Mouse (Mus musculus) CH12.LX (cell line): Measurements from ENCODE around the gene Folr2. TPM values are rescaled to one million over a fixed set of nuclear protein-coding genes. Genes with fewer than 3 reads are reported as not detected.

Experiments
- DNase-seq: peaks from one replicate; pipeline ENCODE4 v3.0.0-alpha.2; 2013; ENCODE audit errors: extremely low read depth
- H3K27ac ChIP-seq: 2 replicates; pipeline ENCODE4 v1.5.1; 2012; ENCODE audit warnings: low read depth, mild to moderate bottlenecking, control low read depth, moderate library complexity; ENCODE audit not compliant: insufficient read depth
- H3K27me3 ChIP-seq: replicated peaks from 2 replicates; pipeline ENCODE3; 2012; ENCODE audit warnings: inconsistent platforms
- H3K36me3 ChIP-seq, 2 experiments: replicated peaks in 1 of 2; 2 replicates each; pipeline versions ENCODE3 to v1.6.1; 2012; ENCODE audit warnings: inconsistent platforms in 1 of 2, low read length in 1 of 2, mild to moderate bottlenecking in 1 of 2, mixed read lengths in 1 of 2, moderate library complexity in 1 of 2; ENCODE audit not compliant: control insufficient read depth in 1 of 2, insufficient read depth in 1 of 2
- H3K4me1 ChIP-seq, 2 experiments: 2 replicates each; pipeline ENCODE4 v1.6.1; 2012; ENCODE audit warnings: inconsistent platforms in 1 of 2, moderate library complexity in 1 of 2; ENCODE audit not compliant: insufficient read depth in 2 of 2, control insufficient read depth in 1 of 2
- H3K4me2 ChIP-seq: 2 replicates; pipeline ENCODE4 v1.6.1; 2012; ENCODE audit warnings: low read depth, mild to moderate bottlenecking, control low read depth; ENCODE audit not compliant: poor library complexity, insufficient read depth, severe bottlenecking
- H3K4me3 ChIP-seq, 3 experiments: fragments of 150-350 bp in 1 of 3; sonication (generic) in 1 of 3; replicated peaks in 1 of 3; 2 replicates each; pipeline versions ENCODE3 to v1.5.1; 2011 to 2012; ENCODE audit warnings: low read depth in 2 of 3, low read length in 2 of 3, mild to moderate bottlenecking in 2 of 3, moderate library complexity in 2 of 3, control low read depth in 1 of 3, improper control_type of control experiment in 1 of 3, inconsistent platforms in 1 of 3, mixed read lengths in 1 of 3; ENCODE audit not compliant: poor library complexity in 1 of 3
- H3K79me2 ChIP-seq: replicated peaks from 2 replicates; pipeline ENCODE4 v1.6.1; 2012; ENCODE audit warnings: mild to moderate bottlenecking, moderate library complexity; ENCODE audit not compliant: control insufficient read depth, poor library complexity, insufficient read depth, severe bottlenecking; ENCODE audit errors: extremely low read depth
- H3K9ac ChIP-seq: 2 replicates; pipeline ENCODE4 v1.6.1; 2012; ENCODE audit warnings: low read depth, mild to moderate bottlenecking, control low read depth, moderate library complexity; ENCODE audit not compliant: insufficient read depth
- H3K9me3 ChIP-seq: replicated peaks from 2 replicates; pipeline ENCODE3; 2012; ENCODE audit warnings: low read length, inconsistent platforms, mixed read lengths
- BHLHE40 ChIP-seq: IDR thresholded peaks from 2 replicates; pipeline ENCODE4 v1.6.1; 2011; ENCODE audit warnings: mild to moderate bottlenecking, low read depth, low read length, improper control_type of control experiment
- CHD1 ChIP-seq: IDR thresholded peaks from 2 replicates; pipeline ENCODE4 v1.6.1; 2012; ENCODE audit warnings: low read depth, low read length, improper control_type of control experiment, inconsistent platforms
- CTCF ChIP-seq, 2 experiments: IDR thresholded peaks in 1 of 2; conservative IDR thresholded peaks in 1 of 2; 2 replicates each; pipeline ENCODE4 v1.5.1; 2011 to 2012; ENCODE audit warnings: low read depth in 2 of 2, low read length in 2 of 2, improper control_type of control experiment in 1 of 2, inconsistent platforms in 1 of 2, mild to moderate bottlenecking in 1 of 2, moderate library complexity in 1 of 2
- ELF1 ChIP-seq: IDR thresholded peaks from 2 replicates; pipeline ENCODE4 v1.6.1; 2014; ENCODE audit warnings: low read depth, mild to moderate bottlenecking, inconsistent platforms, low read length, improper control_type of control experiment
- EP300 ChIP-seq: IDR thresholded peaks from 2 replicates; pipeline ENCODE4 v1.6.1; 2011; ENCODE audit warnings: low read length, improper control_type of control experiment
- ETS1 ChIP-seq: conservative IDR thresholded peaks from 2 replicates; pipeline ENCODE4 v1.6.1; 2012; ENCODE audit warnings: low read depth, mild to moderate bottlenecking, inconsistent platforms, low read length, improper control_type of control experiment, moderate library complexity
- GABPA ChIP-seq: IDR thresholded peaks from 2 replicates; pipeline ENCODE4 v1.6.1; 2012; ENCODE audit warnings: low read depth, low read length, improper control_type of control experiment, inconsistent platforms; ENCODE audit not compliant: insufficient replicate concordance
- IRF4 ChIP-seq: IDR thresholded peaks from 2 replicates; pipeline ENCODE4 v1.6.1; 2014; ENCODE audit warnings: low read depth, mild to moderate bottlenecking, inconsistent platforms, low read length, improper control_type of control experiment
- JUN ChIP-seq: IDR thresholded peaks from 2 replicates; pipeline ENCODE4 v1.6.1; 2011; ENCODE audit warnings: low read depth, mild to moderate bottlenecking, low read length, improper control_type of control experiment, moderate library complexity; ENCODE audit not compliant: insufficient read depth
- JUND ChIP-seq: conservative IDR thresholded peaks from 2 replicates; pipeline ENCODE4 v1.6.1; 2011; ENCODE audit warnings: low read depth, low read length, improper control_type of control experiment
- MAFK ChIP-seq: IDR thresholded peaks from 2 replicates; pipeline ENCODE4 v1.6.1; 2011; ENCODE audit warnings: low read length, improper control_type of control experiment; ENCODE audit not compliant: insufficient replicate concordance
- MAZ ChIP-seq: IDR thresholded peaks from 2 replicates; pipeline ENCODE4 v1.6.1; 2012; ENCODE audit warnings: low read depth, mild to moderate bottlenecking, inconsistent platforms, low read length, improper control_type of control experiment, moderate library complexity
- MEF2A ChIP-seq: IDR thresholded peaks from 2 replicates; pipeline ENCODE4 v1.6.1; 2014; ENCODE audit warnings: low read depth, mild to moderate bottlenecking, inconsistent platforms, low read length, improper control_type of control experiment, borderline replicate concordance
- MYC ChIP-seq: IDR thresholded peaks from 2 replicates; pipeline ENCODE4 v1.6.1; 2011; ENCODE audit warnings: low read depth, mild to moderate bottlenecking, improper control_type of control experiment, low read length
- NELFE ChIP-seq: IDR thresholded peaks from 2 replicates; pipeline ENCODE4 v1.6.1; 2011; ENCODE audit warnings: low read depth, low read length, improper control_type of control experiment
- POLR2A ChIP-seq: IDR thresholded peaks from 2 replicates; pipeline ENCODE4 v1.6.1; 2011; ENCODE audit warnings: low read depth, mild to moderate bottlenecking, improper control_type of control experiment, low read length
- POLR2AphosphoS2 ChIP-seq: IDR thresholded peaks from 2 replicates; pipeline ENCODE4 v1.6.1; 2011; ENCODE audit warnings: low read depth, low read length, improper control_type of control experiment
- RAD21 ChIP-seq: IDR thresholded peaks from 2 replicates; pipeline ENCODE4 v1.6.1; 2011; ENCODE audit warnings: low read depth, mild to moderate bottlenecking, low read length, improper control_type of control experiment, moderate library complexity
- RCOR1 ChIP-seq: conservative IDR thresholded peaks from 2 replicates; pipeline ENCODE4 v1.6.1; 2012; ENCODE audit warnings: low read depth, mild to moderate bottlenecking, inconsistent platforms, low read length, improper control_type of control experiment
- TBP ChIP-seq: conservative IDR thresholded peaks from 2 replicates; pipeline ENCODE4 v1.6.1; 2011; ENCODE audit warnings: low read depth, low read length, improper control_type of control experiment
- TCF12 ChIP-seq: IDR thresholded peaks from 2 replicates; pipeline ENCODE4 v1.6.1; 2014; ENCODE audit warnings: low read depth, mild to moderate bottlenecking, inconsistent platforms, low read length, improper control_type of control experiment
- USF1 ChIP-seq: IDR thresholded peaks from 2 replicates; pipeline ENCODE4 v1.6.1; 2014; ENCODE audit warnings: low read depth, mild to moderate bottlenecking, inconsistent platforms, low read length, improper control_type of control experiment
- USF2 ChIP-seq: conservative IDR thresholded peaks from 2 replicates; pipeline ENCODE4 v1.6.1; 2011; ENCODE audit warnings: low read depth, low read length, improper control_type of control experiment
- ZC3H11A ChIP-seq: IDR thresholded peaks from 2 replicates; pipeline ENCODE4 v1.6.1; 2012; ENCODE audit warnings: low read depth, mild to moderate bottlenecking, inconsistent platforms, low read length, improper control_type of control experiment
- ZKSCAN1 ChIP-seq: IDR thresholded peaks from 2 replicates; pipeline ENCODE4 v1.6.1; 2012; ENCODE audit warnings: low read depth, inconsistent platforms, low read length, improper control_type of control experiment, borderline replicate concordance
- ZMIZ1 ChIP-seq: IDR thresholded peaks from 2 replicates; pipeline ENCODE4 v1.6.1; 2012; ENCODE audit warnings: low read depth, mild to moderate bottlenecking, inconsistent platforms, low read length, improper control_type of control experiment
- ZNF384 ChIP-seq: IDR thresholded peaks from 2 replicates; pipeline ENCODE4 v1.6.1; 2012; ENCODE audit warnings: low read depth, low read length, improper control_type of control experiment, inconsistent platforms
- dilution Hi-C: fragments of 300-500 bp; cut with MboI; formaldehyde crosslinking; loops from 2 replicates; pipeline ENCODE4 v1.14.3; 2020; ENCODE audit warnings: low sequenced_read_pairs; ENCODE audit not compliant: extremely low pct_unique_long_range_greater_than_20kb, extremely low pct_ligation_motif_present
- in situ Hi-C: fragments of 300-500 bp; cut with MboI; formaldehyde crosslinking; loops from 3 replicates; pipeline ENCODE4 v1.14.3; 2019; ENCODE audit warnings: low sequenced_read_pairs, low pct_ligation_motif_present, low pct_unique_long_range_greater_than_20kb, mixed read lengths
- polyA plus RNA-seq: library from polyadenylated mRNA; unstranded; fragments of >175 nt; gene quantifications from 2 replicates; pipeline ENCODE4 v1.2.1, GENCODE M21; 2012; ENCODE audit warnings: low read depth; ENCODE audit not compliant: insufficient read length
- total RNA-seq, 2 experiments: library from RNA; depleted of rRNA; stranded (reverse); fragments of 300-350 nt in 1 of 2; fragments of >200 nt in 1 of 2; gene quantifications; 2 replicates each; pipeline ENCODE4 v1.2.3; 2012 to 2014

The Folr2 gene
- total and polyA plus RNA-seq, 3 experiments, result not detected

DNA sequence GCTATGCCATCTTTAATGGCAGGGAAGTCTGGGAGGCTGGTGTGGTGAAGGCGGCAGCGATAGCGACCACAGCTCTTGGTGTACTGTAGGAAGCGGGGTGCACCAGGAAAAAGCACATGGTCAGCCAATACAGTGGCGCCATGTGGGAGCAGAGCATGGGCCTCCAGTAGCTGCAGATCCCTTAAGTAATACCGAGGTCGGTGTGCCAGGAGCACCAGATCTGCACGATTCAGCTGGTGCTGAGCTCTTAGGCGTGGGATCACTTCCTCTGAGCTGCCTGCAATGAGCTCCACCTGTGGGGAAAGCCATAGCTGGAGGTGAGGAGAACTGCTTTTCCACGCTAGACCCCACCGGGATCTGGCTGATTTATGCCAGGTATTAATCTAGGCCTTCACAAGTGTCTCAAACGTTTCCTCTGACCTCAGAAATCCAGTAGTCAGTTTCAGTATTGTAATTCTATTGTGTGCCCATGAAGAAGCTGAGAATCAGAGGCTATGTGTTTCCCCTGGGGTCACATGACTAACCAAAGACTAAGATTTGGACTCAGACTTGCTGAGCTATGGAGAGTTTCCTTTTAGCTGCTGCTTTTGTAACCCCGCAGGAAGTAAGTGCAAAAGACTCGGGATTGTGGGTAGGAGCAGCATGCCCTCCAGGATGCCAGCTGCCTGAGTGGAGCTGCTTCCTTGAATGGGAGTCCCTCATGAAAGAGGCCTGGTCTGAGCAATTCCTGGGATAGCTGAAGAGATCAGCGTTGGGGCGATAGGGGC is 43.5 kb upstream of the Folr2 start:
- in situ Hi-C loops (no loop called here), dilution Hi-C loops (no loop called here)
- DNase-seq, result peak; percentile 23
- H3K79me2 ChIP-seq, result no peaks in the 10 kb centered on the region
- H3K27me3 ChIP-seq, result no peaks in the 10 kb centered on the region
- H3K4me3 ChIP-seq, result no peak overlapping the region
- peak overlapping the region; percentile 2; the same call in 1 of the 2 replicates for H3K27ac ChIP-seq
- peaks cover 6% of the 10 kb centered on the region for H3K9me3 ChIP-seq
- peaks cover 6 to 45% of the 10 kb centered on the region in 2 experiments for H3K36me3 ChIP-seq
- TF ChIP-seq USF2, result peak; percentile 50; the same call in 1 of the 2 replicates
- peak; percentile 45; the same call in 1 of the 2 replicates for TF ChIP-seq USF1
- 0 out of 2 replicates have a peak, but pooled peaks have one; percentile 11 for TF ChIP-seq BHLHE40
- no peak for TF ChIP-seq POLR2A
- TF ChIP-seq CTCF (conservative IDR thresholded peaks at IDR 0.05 in 1 of 2, IDR thresholded peaks at IDR 0.05 in 1 of 2; ENCODE audit: low read depth in 2 of 2, low read length in 2 of 2), result no peak
- H3K4me2 ChIP-seq, result no peak overlapping the region
- no peak overlapping the region for H3K9ac ChIP-seq
- peaks cover 8 to 39% of the 10 kb centered on the region in 2 experiments for H3K4me1 ChIP-seq

DNA sequence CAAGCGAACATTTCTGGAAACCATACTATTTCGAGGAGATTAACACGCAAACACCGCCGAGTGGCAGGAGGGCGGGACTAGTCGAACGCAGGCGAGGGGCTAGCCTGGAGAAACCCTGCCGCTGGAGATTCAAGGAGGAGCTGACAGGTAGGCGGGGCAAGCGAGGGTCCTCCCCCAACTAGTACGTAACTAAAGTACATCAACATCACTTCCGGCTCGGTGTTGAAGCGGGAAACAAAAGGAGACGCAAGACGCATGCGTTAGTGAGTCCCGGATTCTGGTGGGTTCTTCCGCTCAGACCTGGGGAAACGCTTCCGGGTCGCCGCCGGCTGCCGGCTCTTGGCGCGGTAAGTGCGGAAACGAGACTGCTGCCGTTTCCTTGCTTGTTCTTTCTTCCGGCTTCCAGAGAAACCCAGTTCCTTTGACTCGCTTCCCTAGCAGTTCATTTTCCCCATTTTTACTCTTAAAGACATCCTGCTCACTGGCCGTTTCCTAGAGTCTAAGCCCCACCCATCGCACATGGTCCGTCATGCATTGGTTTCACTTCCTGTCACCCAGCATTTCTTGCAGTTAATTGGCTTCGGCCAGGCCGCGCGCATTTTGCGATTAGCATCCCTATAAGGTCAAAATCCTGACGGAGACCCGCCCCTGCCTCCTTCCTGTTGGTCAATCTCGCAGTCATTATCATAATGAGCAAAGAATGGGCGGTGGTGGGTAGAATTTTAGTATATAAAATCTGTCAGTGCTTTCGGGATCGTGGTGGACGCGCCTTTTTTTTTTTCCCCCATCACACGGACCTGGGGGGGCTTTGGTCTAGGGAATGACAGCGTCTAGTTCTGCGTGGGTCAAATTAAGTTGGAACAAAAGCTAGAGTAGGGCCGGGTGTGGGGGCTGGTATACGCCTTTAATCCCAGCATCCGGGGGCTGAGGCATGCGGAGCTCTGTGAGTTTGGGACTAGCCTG is 39.4 kb upstream of the Folr2 start:
- Histone ChIP-seq H3K9me3 (no peaks in the 10 kb centered on the region), H3K36me3 (peaks cover 6 to 32% of the 10 kb centered on the region in 2 experiments), H3K4me3 (peak overlapping the region; percentile 62 to 84 (median 80)), H3K27me3 (no peaks in the 10 kb centered on the region), H3K9ac (peak overlapping the region; percentile 95), H3K27ac (peak overlapping the region; percentile 77), H3K79me2 (no peaks in the 10 kb centered on the region), H3K4me2 (peak overlapping the region; percentile 96), H3K4me1 (peaks cover 8 to 41% of the 10 kb centered on the region in 2 experiments)
- in situ Hi-C loops (no loop called here), dilution Hi-C loops (no loop called here)
- peak; percentile 99 for DNase-seq
- TF ChIP-seq ZMIZ1 (no peak), MYC (peak; percentile 100), ELF1 (peak; percentile 93), TBP (peak; percentile 78), MAZ (0 out of 2 replicates have a peak, but pooled peaks have one; percentile 40), ZNF384 (peak; percentile 66), MEF2A (peak; percentile 3; the same call in 1 of the 2 replicates), ETS1 (no peak), MAFK (no peak), TCF12 (peak; percentile 40), ZC3H11A (no peak), IRF4 (peak; percentile 85), CTCF (conservative IDR thresholded peaks at IDR 0.05 in 1 of 2, IDR thresholded peaks at IDR 0.05 in 1 of 2; ENCODE audit: low read depth in 2 of 2, low read length in 2 of 2) (no peak), GABPA (peak; percentile 23; the same call in 1 of the 2 replicates), NELFE (peak; percentile 54), JUN (peak; percentile 38; the same call in 1 of the 2 replicates), BHLHE40 (peak; percentile 81), POLR2AphosphoS2 (no peak; the same call in 1 of the 2 replicates), CHD1 (no peak), RAD21 (no peak), POLR2A (peak; percentile 80), RCOR1 (peak; percentile 85), EP300 (no peak), ZKSCAN1 (no peak), JUND (no peak)
